Mouse (Mus musculus) embryonic facial prominence, embryonic 11.5 days (tissue): Measurements from ENCODE around the gene Ttc33. TPM values are rescaled to one million over a fixed set of nuclear protein-coding genes. Genes with fewer than 3 reads are reported as not detected.

ENCODE experiments used
- ATAC-seq: fragments of 200-750 bp; cut with Nextera tagmentation; replicated peaks from 2 replicates; pipeline ENCODE4 v1.8.0; 2017; ENCODE audit warnings: low read depth; ENCODE audit not compliant: insufficient number of reproducible peaks, low FRiP score, low TSS enrichment
- DNase-seq: peaks from one replicate; pipeline ENCODE4 v3.0.0-alpha.2; 2015; ENCODE audit warnings: low spot score
- H3K27ac ChIP-seq: fragments of 300-500 bp; sonication (generic); replicated peaks from 2 replicates; pipeline ENCODE4 v1.5.1; 2014; ENCODE audit warnings: mild to moderate bottlenecking, low read depth, low read length, control low read depth
- H3K27me3 ChIP-seq: fragments of 300-500 bp; sonication (generic); 2 replicates; pipeline ENCODE4 v1.6.1; 2014; ENCODE audit warnings: mild to moderate bottlenecking, low read length, moderate library complexity, mixed read lengths; ENCODE audit not compliant: control insufficient read depth, insufficient read depth
- H3K36me3 ChIP-seq: fragments of 300-500 bp; sonication (generic); replicated peaks from 2 replicates; pipeline ENCODE4 v1.6.1; 2014; ENCODE audit warnings: low read depth, mild to moderate bottlenecking, low read length, moderate library complexity, mixed read lengths; ENCODE audit not compliant: control insufficient read depth, insufficient read depth
- H3K4me1 ChIP-seq: fragments of 300-500 bp; sonication (generic); 2 replicates; pipeline ENCODE4 v1.6.1; 2014; ENCODE audit warnings: low read length, mixed read lengths; ENCODE audit not compliant: control insufficient read depth, insufficient read depth
- H3K4me2 ChIP-seq: fragments of 300-500 bp; sonication (generic); 2 replicates; pipeline ENCODE4 v1.6.1; 2014; ENCODE audit warnings: low read depth, mild to moderate bottlenecking, control low read depth, low read length, moderate library complexity
- H3K4me3 ChIP-seq: fragments of 300-500 bp; sonication (generic); 2 replicates; pipeline ENCODE4 v1.5.1; 2014; ENCODE audit warnings: low read depth, low read length, control low read depth
- H3K9ac ChIP-seq: fragments of 300-500 bp; sonication (generic); replicated peaks from 2 replicates; pipeline ENCODE4 v1.6.1; 2014; ENCODE audit warnings: mild to moderate bottlenecking, control low read depth, low read length
- H3K9me3 ChIP-seq: fragments of 300-500 bp; sonication (generic); replicated peaks from 2 replicates; pipeline ENCODE4 v1.6.1; 2016; ENCODE audit warnings: mild to moderate bottlenecking, low read length, inconsistent platforms, mixed read lengths; ENCODE audit not compliant: control insufficient read depth
- WGBS: fragments of 180-500 bp; shearing (Covaris S2); extraction: QIAGEN DNeasy Blood & Tissue Kit; methylation state at CpG from one replicate; pipeline ENCODE4 v1.1.7; 2014; 5-methylcytosine and 5-hydroxymethylcytosine counted together
- polyA plus RNA-seq: library from polyadenylated mRNA; unstranded; fragments of >200 nt; fragmentation: Nextera tagmentation; extraction: Ambion mirVana; gene quantifications from 2 replicates; pipeline ENCODE4 v1.2.1, GENCODE M21; 2014

Gene Ttc33
- polyA plus RNA-seq, 1 experiment from 2014 or later, result 50.7 TPM

DNA sequence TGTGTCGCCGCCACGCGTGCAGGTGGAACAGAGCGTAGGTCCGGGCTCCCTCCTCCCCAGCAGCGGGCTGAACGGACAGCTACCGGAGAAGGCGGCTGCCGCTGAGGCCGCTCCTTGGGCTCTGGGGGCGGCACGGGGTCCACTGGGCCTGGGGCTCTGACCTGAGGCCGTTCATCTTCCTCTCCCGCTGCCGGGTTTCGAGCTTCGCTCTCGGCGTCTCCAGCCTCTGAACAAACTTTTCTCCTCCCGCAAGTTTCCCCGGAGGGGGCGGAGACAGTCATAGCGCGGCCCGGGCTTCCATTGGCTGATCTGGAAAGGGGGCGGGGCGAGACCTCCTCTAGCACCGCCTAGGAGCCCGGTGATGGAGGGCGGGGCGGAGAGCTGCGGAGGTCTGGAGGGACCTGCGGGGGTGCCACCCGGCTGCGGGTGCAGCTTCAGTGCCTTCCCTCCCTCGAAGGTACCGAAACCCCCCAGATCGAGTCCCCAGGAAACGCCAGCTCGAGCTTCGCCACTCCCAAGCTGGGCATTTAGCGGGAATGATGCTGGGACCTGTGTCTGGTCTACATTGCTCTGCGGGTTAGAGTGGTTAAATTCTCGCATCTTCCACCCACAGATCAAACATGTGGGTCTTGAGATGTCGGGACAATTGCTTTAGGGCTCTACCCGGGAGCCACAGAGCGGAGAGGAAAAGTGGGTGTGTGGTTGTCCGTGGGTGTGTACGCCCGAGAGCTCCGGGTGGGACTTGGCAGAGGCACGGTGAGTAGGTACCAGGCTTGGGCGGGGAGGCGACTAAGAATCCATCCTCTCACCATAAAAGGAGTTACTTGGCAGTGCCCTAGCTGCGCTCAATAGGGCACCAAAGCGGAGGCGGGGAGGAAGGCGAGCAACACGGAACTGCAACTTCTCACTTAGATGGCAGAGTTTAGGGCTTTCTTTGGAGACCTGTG, 58.9 kb downstream of the Ttc33 start, which contains the start of gene Ptger4:
TSS of gene Ptger4 (minus strand) at position 229 of the 947 bp plus-strand sequence.
- DNase-seq, result peak; percentile 95
- 1% methylated on average over 60 of the region's 61 CpGs for WGBS
- peak; percentile 95 for ATAC-seq
- Histone ChIP-seq H3K4me1 (peaks cover 3% of the 10 kb centered on the region; the same call in 1 of the 2 replicates), H3K36me3 (no peaks in the 10 kb centered on the region), H3K4me3 (peak within 1 kb of the TSS; percentile 53), H3K27ac (no peak within 1 kb of the TSS), H3K4me2 (peak within 1 kb of the TSS; percentile 99), H3K9me3 (no peaks in the 10 kb centered on the region), H3K9ac (peak within 1 kb of the TSS; percentile 41), H3K27me3 (peaks cover 23% of the 10 kb centered on the region)

DNA sequence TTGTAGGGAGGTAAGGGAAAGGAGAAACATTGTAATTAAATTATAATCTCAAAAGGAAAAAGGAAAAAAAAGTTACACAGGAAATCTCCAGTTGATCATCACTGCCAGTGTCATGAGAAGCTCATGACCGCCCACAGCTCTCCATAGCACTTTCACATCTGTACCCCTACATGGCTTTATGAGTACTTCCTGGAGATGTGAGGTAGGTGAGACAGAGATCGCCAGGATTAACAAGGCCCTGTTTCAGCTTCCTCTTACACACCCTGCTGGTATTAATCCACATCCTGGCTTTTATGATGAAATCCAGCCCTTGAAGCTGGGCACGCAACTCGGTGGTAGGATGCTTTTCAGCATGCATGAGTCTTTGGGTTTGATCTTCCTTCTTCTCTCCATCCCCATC, 64.9 kb downstream of the Ttc33 start:
- ATAC-seq (no peak), DNase-seq (no peak)
- no peak overlapping the region for H3K4me3 ChIP-seq
- no peak overlapping the region for H3K27ac ChIP-seq
- H3K9me3 ChIP-seq, result no peaks in the 10 kb centered on the region
- H3K36me3 ChIP-seq, result no peaks in the 10 kb centered on the region
- no peak overlapping the region for H3K4me2 ChIP-seq
- H3K27me3 ChIP-seq, result no peaks in the 10 kb centered on the region
- H3K4me1 ChIP-seq, result no peaks in the 10 kb centered on the region
- 87% methylated on average over 4 of the region's 4 CpGs for WGBS
- no peak overlapping the region for H3K9ac ChIP-seq

DNA sequence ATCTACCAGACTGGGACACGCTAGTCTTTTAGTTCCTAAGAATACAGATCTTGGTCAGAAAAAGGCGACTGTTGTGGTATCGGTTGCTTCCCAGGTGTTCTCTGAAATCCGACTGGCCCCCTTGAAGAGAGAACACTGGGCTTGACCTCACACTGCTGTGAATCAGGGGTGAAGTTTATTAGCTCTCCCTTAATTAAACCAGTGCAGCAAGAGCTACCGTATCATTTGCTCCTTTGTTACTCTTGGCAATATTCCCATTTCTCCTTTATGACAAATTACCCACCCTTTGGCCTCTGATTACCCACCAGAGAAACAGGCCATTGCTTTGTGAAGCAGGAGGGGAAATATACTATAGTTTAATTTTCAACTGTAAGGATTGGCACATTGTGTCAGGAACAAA, 74.9 kb downstream of the Ttc33 start:
- H3K36me3 ChIP-seq, result no peaks in the 10 kb centered on the region
- H3K27ac ChIP-seq, result no peak overlapping the region
- ATAC-seq (no peak), DNase-seq (no peak)
- no peaks in the 10 kb centered on the region for H3K4me1 ChIP-seq
- no peak overlapping the region for H3K4me3 ChIP-seq
- H3K9ac ChIP-seq, result no peak overlapping the region
- no peak overlapping the region for H3K4me2 ChIP-seq
- H3K9me3 ChIP-seq, result no peaks in the 10 kb centered on the region
- WGBS, result 51% methylated on average over 5 of the region's 5 CpGs
- H3K27me3 ChIP-seq, result no peaks in the 10 kb centered on the region

DNA sequence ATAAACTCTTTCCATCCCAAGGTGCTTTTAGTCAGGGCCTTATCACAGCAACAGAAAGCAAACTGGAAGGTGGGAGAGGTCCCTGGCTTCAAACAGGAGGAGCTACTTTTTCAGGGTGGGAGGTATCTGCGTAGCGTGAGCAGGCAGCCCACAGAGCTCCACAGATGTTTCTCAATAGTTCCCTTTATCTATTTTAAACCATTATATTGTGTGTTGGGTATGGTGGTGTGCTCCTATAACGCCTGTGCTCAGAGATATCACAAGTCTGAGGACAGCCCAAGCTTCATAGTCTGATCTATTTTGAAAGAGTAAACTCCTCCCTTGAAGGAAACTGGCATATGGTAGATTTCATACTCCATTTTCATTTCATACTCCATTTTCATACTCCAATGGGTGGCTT, 75.7 kb downstream of the Ttc33 start:
- Histone ChIP-seq H3K9ac (no peak overlapping the region), H3K4me2 (no peak overlapping the region), H3K9me3 (no peaks in the 10 kb centered on the region), H3K27ac (no peak overlapping the region), H3K4me3 (no peak overlapping the region), H3K4me1 (no peaks in the 10 kb centered on the region), H3K27me3 (no peaks in the 10 kb centered on the region), H3K36me3 (no peaks in the 10 kb centered on the region)
- 86% methylated on average over 3 of the region's 3 CpGs for WGBS
- no peak for DNase-seq
- ATAC-seq, result no peak

DNA sequence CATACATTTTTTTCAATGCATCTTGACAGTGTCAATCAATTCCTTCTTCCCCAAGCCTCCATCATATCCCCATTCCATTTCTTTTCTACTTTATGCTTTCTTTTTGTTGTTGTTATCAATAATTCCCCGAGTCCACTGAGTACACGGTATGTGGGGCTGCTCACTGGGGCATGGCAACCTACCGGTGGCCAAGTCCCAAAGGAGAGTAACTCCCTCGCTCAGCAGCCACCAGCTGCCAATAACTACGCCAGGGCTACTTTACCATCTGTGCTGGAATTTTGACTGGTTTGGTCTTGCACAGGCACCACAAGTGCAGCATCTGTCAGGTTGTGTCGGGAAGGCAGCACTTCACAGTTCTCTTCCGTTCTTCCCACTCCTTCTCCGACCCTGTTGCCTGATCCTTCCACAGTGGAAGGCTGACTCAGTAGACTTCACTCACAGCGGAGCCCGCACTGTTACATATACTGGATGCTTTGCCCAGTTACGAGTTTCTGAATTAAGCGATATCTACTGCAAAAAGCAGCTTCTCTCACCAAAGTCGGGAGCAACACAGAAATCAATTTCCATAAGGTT, 76.9 kb downstream of the Ttc33 start:
- no peaks in the 10 kb centered on the region for H3K36me3 ChIP-seq
- 86% methylated on average over 13 of the region's 13 CpGs for WGBS
- no peak overlapping the region for H3K9ac ChIP-seq
- H3K4me2 ChIP-seq, result no peak overlapping the region
- no peak overlapping the region for H3K27ac ChIP-seq
- no peaks in the 10 kb centered on the region for H3K27me3 ChIP-seq
- H3K9me3 ChIP-seq, result no peaks in the 10 kb centered on the region
- no peak for ATAC-seq
- DNase-seq, result no peak
- H3K4me1 ChIP-seq, result no peaks in the 10 kb centered on the region
- no peak overlapping the region for H3K4me3 ChIP-seq

DNA sequence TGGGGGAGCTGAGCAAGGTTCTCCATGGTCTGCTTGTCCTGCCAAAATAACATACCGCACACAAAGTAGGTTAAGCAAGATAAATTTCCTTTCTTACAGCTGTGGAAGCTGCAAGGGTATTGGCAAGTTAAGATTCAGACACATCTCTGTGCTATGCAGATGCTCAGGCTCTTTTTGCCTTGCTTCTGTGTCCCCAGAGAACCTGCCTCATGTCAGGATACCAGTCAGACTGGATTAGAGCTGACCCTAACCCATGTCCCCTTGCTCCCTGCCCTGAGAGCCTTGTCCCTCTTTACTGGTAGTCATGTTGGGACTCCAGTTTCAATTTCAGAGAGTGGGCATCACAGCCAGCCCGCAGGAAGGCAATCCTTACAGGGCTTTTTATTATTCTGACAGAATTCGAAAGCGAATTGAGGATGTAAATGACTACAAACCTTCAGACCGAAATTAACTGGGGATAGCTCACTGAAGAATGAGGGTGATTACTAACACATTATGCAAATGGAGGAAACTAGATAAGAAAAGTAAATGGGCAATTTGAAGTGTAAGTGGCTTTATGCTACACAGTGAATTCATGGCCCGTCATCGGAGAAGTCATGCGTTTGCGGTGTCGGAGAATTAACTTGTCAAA, 77.7 kb downstream of the Ttc33 start:
- H3K4me3 ChIP-seq, result no peak overlapping the region
- no peak for ATAC-seq
- H3K36me3 ChIP-seq, result no peaks in the 10 kb centered on the region
- no peaks in the 10 kb centered on the region for H3K4me1 ChIP-seq
- DNase-seq, result no peak
- WGBS, result 82% methylated on average over 10 of the region's 10 CpGs
- H3K9me3 ChIP-seq, result no peaks in the 10 kb centered on the region
- no peak overlapping the region for H3K4me2 ChIP-seq
- no peak overlapping the region for H3K27ac ChIP-seq
- no peak overlapping the region for H3K9ac ChIP-seq
- H3K27me3 ChIP-seq, result no peaks in the 10 kb centered on the region

DNA sequence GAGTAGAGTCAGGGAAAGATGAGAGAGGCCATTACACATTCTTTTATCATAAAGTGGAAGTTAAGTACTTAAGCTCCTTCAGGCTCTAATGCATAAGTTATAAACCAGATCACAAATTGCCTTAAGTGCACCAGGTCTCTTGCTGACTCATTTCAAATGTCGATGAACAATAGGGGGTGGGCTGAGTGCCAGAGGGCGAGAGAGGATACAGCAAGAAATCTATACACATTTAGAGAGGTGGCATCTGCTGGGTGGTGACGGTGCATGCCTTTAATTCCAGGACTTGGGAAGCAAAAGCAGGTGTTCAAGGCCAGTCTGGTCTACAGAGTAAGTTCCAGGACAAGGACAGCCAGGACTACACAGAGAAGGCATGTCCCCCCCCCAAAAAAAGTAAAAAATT, 80.8 kb downstream of the Ttc33 start:
- no peak for ATAC-seq
- WGBS, result 79% methylated on average over 3 of the region's 3 CpGs

More for the DNA sequence above, 80.8 kb downstream of the Ttc33 start:
- no peak overlapping the region for H3K4me3 ChIP-seq
- H3K9me3 ChIP-seq, result no peaks in the 10 kb centered on the region
- no peak overlapping the region for H3K27ac ChIP-seq
- H3K36me3 ChIP-seq, result no peaks in the 10 kb centered on the region
- no peaks in the 10 kb centered on the region for H3K27me3 ChIP-seq
- H3K4me2 ChIP-seq, result no peak overlapping the region
- H3K9ac ChIP-seq, result no peak overlapping the region
- DNase-seq, result no peak
- H3K4me1 ChIP-seq, result no peaks in the 10 kb centered on the region
